Mouse (Mus musculus): ENCODE results near the gene N4bp2l2.

DNA sequence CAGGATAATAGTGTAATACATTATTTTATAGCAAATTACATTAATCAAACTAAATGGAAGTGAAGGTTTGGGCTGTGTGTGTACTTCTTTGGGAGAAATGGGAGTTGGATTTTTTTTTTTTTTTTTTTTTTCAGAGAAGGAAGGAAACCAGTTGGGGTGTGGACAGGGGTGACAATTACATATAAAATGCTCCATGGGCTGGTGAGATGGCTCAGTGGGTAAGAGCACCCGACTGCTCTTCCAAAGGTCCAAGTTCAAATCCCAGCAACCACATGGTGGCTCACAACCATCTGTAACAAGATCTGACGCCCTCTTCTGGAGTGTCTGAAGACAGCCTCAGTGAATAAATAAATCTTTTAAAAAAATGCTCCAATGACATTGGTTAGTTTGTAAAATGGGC lies 13.4 kb downstream of the N4bp2l2 start:
- TF ChIP-seq POLR2A (IDR thresholded peaks at IDR 0.05; ENCODE audit: borderline replicate concordance, insufficient read depth, low read length) (no peak), CTCF (IDR thresholded peaks at IDR 0.05; ENCODE audit: borderline replicate concordance, insufficient read depth, low read depth, low read length) (no peak)

Measured in cerebellum, adult 2 months (tissue).